Mouse (Mus musculus) hindlimb bud, embryonic 11.5 days (tissue): ENCODE results near the gene Pskh1.

ENCODE experiments used
- DNase-seq: peaks from one replicate; pipeline ENCODE4 v3.0.0-alpha.2; 2012; ENCODE audit warnings: low read depth, low spot score; ENCODE audit errors: extremely low spot score

Gene Pskh1

GRCm38 (mm10) chr8:105900180-105900940 is at the start of gene Pskh1:
TSS of gene Pskh1 (plus strand) at chr8:105900441.
- peak; percentile 77 for DNase-seq

GRCm38 (mm10) chr8:105850611-105851010 is 49.6 kb upstream of the Pskh1 start:
- DNase-seq = no peak

GRCm38 (mm10) chr8:105851651-105852143 is 48.5 kb upstream of the Pskh1 start:
- peak; percentile 90 for DNase-seq

- DNase-seq = no peak
Observed at GRCm38 (mm10) chr8:105852146-105852729, 48.0 kb upstream of the Pskh1 start.

GRCm38 (mm10) chr8:105853178-105853577 is 47.1 kb upstream of the Pskh1 start, which contains the start of gene Cenpt:
TSS of gene Cenpt (minus strand) at chr8:105853278.
- DNase-seq = no peak

GRCm38 (mm10) chr8:105854303-105854702 is 45.9 kb upstream of the Pskh1 start:
- no peak for DNase-seq

- DNase-seq = peak; percentile 91
Observed at GRCm38 (mm10) chr8:105854715-105855216, 45.5 kb upstream of the Pskh1 start, which contains the start of gene Thap11. TSS of gene Thap11 (plus strand) at chr8:105855132.

- no peak for DNase-seq
Observed at GRCm38 (mm10) chr8:105855248-105856167, 44.7 kb upstream of the Pskh1 start.

GRCm38 (mm10) chr8:105856168-105856835 is 43.9 kb upstream of the Pskh1 start:
- DNase-seq = no peak

- no peak for DNase-seq
Observed at GRCm38 (mm10) chr8:105858495-105858894, 41.7 kb upstream of the Pskh1 start.

GRCm38 (mm10) chr8:105859314-105859713 is 40.9 kb upstream of the Pskh1 start:
- no peak for DNase-seq

- DNase-seq = peak; percentile 93
Observed at GRCm38 (mm10) chr8:105860143-105860981, 39.9 kb upstream of the Pskh1 start, which contains the start of gene Nutf2. TSS of gene Nutf2 (plus strand) at chr8:105860580.

- no peak for DNase-seq
Observed at GRCm38 (mm10) chr8:105861951-105862350, 38.3 kb upstream of the Pskh1 start.

GRCm38 (mm10) chr8:105866364-105867029 is 33.7 kb upstream of the Pskh1 start:
- no peak for DNase-seq

- DNase-seq = no peak
Observed at GRCm38 (mm10) chr8:105874301-105874700, 25.9 kb upstream of the Pskh1 start.

- peak; percentile 71 for DNase-seq
Observed at GRCm38 (mm10) chr8:105880754-105881520, 19.3 kb upstream of the Pskh1 start, which contains the start of gene Edc4. TSS of gene Edc4 (plus strand) at chr8:105880881.

GRCm38 (mm10) chr8:105889756-105890465 is 10.3 kb upstream of the Pskh1 start:
- no peak for DNase-seq
